Mouse (Mus musculus): ENCODE data around the gene Amigo3.
"Not testable (repeated sequence)": the region's sequence is repeated elsewhere in the genome, so short reads cannot be mapped to it uniquely, and the experiment has no call there.

The Amigo3 gene

GRCm38 (mm10) chr9:108052885-108053664 is at the start of gene Amigo3:
TSS of gene Amigo3 (plus strand) at chr9:108053159.
- peak; percentile 93 to 97 for DNase-seq (ENCODE audit: low spot score in 2 of 2)

GRCm38 (mm10) chr9:108003531-108003890 is 49.4 kb upstream of the Amigo3 start:
- DNase-seq (ENCODE audit: low spot score in 2 of 2): peak in 1 of 2 experiments; percentile 19

- no peak for DNase-seq (ENCODE audit: low spot score in 2 of 2)
Observed at GRCm38 (mm10) chr9:108008041-108008440, 44.9 kb upstream of the Amigo3 start.

- no peak for DNase-seq (ENCODE audit: low spot score in 2 of 2)
Observed at GRCm38 (mm10) chr9:108010385-108010784, 42.6 kb upstream of the Amigo3 start.

GRCm38 (mm10) chr9:108013577-108013976 is 39.4 kb upstream of the Amigo3 start:
- DNase-seq (ENCODE audit: low spot score in 2 of 2): not testable (repeated sequence)

- no peak for DNase-seq (ENCODE audit: low spot score in 2 of 2)
Observed at GRCm38 (mm10) chr9:108017127-108017526, 35.8 kb upstream of the Amigo3 start.

- DNase-seq (ENCODE audit: low spot score in 2 of 2): no peak
Observed at GRCm38 (mm10) chr9:108020741-108021140, 32.2 kb upstream of the Amigo3 start.

GRCm38 (mm10) chr9:108023216-108023615 is 29.7 kb upstream of the Amigo3 start:
- no peak for DNase-seq (ENCODE audit: low spot score in 2 of 2)

GRCm38 (mm10) chr9:108026584-108026983 is 26.4 kb upstream of the Amigo3 start:
- no peak for DNase-seq (ENCODE audit: low spot score in 2 of 2)

- DNase-seq (ENCODE audit: low spot score in 2 of 2): no peak
Observed at GRCm38 (mm10) chr9:108027867-108028266, 25.1 kb upstream of the Amigo3 start.

- DNase-seq (ENCODE audit: low spot score in 2 of 2): no peak
Observed at GRCm38 (mm10) chr9:108032126-108032525, 20.8 kb upstream of the Amigo3 start.

- no peak for DNase-seq (ENCODE audit: low spot score in 2 of 2)
Observed at GRCm38 (mm10) chr9:108035331-108036156, 17.4 kb upstream of the Amigo3 start.

GRCm38 (mm10) chr9:108044751-108045492 is 8.0 kb upstream of the Amigo3 start:
- no peak for DNase-seq (ENCODE audit: low spot score in 2 of 2)

GRCm38 (mm10) chr9:108046582-108046981 is 6.4 kb upstream of the Amigo3 start:
- no peak for DNase-seq (ENCODE audit: low spot score in 2 of 2)

- DNase-seq (ENCODE audit: low spot score in 2 of 2): no peak
Observed at GRCm38 (mm10) chr9:108047601-108048565, 5.1 kb upstream of the Amigo3 start.

GRCm38 (mm10) chr9:108048566-108048955 is 4.4 kb upstream of the Amigo3 start:
- peak in 1 of 2 experiments; percentile 47 for DNase-seq (ENCODE audit: low spot score in 2 of 2)

- peak; percentile 85 to 96 for DNase-seq (ENCODE audit: low spot score in 2 of 2)
Observed at GRCm38 (mm10) chr9:108049016-108049455, 3.9 kb upstream of the Amigo3 start, which contains the start of gene Gmppb. TSS of gene Gmppb (plus strand) at chr9:108049242.

- DNase-seq (ENCODE audit: low spot score in 2 of 2): no peak
Observed at GRCm38 (mm10) chr9:108049561-108050251, 3.3 kb upstream of the Amigo3 start.

GRCm38 (mm10) chr9:108051184-108051930 is 1.6 kb upstream of the Amigo3 start:
- DNase-seq (ENCODE audit: low spot score in 2 of 2): no peak

- no peak for DNase-seq (ENCODE audit: low spot score in 2 of 2)
Observed at GRCm38 (mm10) chr9:108051931-108052220, 1.1 kb upstream of the Amigo3 start.

Measured in urinary bladder, adult 18-20 months (tissue).